Mouse (Mus musculus): ENCODE measurements around the gene Grn.

Gene Grn

GRCm38 (mm10) chr11:102443740-102444139 is 13.6 kb downstream of the Grn start:
- DNase-seq (ENCODE audit: low spot score in 2 of 2), result no peak

DNA sequence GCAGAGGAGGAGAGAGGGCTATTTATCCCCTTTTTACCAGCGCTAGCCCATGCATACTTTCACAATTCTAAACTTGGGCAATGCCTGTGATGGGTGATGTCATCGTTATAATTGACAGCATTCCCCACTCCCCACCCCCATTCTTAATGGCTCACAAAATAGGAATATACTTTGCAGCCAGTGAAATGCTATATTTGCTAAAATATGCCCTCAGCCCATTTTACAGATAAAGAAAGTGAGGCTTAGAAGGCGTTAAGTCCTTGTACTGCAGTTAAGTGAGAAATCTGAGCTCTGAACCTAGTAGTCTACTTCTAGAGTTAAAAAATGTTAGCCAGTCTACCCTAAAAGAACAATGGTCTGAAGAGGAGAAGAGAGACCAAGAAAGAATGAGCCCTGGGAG is 14.2 kb downstream of the Grn start:
- DNase-seq (ENCODE audit: low spot score in 2 of 2), result no peak

- DNase-seq (ENCODE audit: low spot score in 2 of 2), result no peak
Observed at GRCm38 (mm10) chr11:102444781-102445180, 14.7 kb downstream of the Grn start.

GRCm38 (mm10) chr11:102445264-102445890 is 15.3 kb downstream of the Grn start:
- no peak for DNase-seq (ENCODE audit: low spot score in 2 of 2)

- no peak for DNase-seq (ENCODE audit: low spot score in 2 of 2)
Observed at GRCm38 (mm10) chr11:102445891-102446361, 15.8 kb downstream of the Grn start.

DNA sequence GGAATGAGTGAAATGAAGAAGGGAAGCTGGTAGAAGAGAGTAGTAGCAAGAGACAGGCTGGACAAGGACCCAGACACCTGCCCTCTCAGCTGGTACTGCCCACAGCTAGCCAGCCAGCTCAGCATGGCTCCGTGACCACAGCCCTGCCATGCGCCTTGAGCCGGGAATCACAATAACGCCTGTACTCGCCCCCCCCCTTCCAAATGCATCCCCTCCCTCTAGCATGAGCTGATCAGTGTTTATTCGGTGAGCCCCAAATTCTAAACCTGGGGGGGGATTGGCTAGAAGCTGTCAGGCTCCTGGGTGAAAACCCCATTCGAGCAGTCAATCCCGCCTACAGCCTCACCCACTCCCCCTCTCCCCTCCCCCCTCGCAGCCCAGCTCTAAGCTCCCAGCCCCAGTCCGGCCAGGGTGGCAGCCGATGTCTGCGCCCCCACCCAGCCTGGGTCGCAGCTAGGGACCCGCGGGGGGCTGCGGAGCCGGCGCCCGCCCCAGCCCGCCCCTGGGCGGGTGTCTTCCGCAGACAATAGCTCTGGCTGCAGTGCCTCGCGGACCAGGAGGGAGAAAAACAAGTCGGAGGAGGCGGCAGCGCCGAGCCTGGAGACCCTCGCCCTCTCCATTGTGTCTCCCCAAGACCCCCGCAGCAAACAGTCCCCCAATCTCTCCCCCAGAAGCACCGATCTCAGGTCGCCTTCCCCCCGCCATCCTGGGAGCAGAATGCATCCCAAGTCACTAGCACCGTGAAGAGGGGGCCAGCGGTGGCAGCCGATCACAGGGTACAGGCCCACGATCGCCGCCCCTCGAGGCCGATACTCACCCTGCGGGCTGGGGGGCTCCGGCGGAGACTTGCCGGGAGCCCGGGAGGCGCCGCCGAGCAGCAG is 16.7 kb downstream of the Grn start:
- DNase-seq (ENCODE audit: low spot score in 2 of 2), result no peak

GRCm38 (mm10) chr11:102447497-102447896 is 17.4 kb downstream of the Grn start, which contains the start of gene Fam171a2:
Fam171a2 (minus strand) TSS chr11:102447682.
- DNase-seq (ENCODE audit: low spot score in 2 of 2), result peak in 1 of 2 experiments; percentile 36

DNA sequence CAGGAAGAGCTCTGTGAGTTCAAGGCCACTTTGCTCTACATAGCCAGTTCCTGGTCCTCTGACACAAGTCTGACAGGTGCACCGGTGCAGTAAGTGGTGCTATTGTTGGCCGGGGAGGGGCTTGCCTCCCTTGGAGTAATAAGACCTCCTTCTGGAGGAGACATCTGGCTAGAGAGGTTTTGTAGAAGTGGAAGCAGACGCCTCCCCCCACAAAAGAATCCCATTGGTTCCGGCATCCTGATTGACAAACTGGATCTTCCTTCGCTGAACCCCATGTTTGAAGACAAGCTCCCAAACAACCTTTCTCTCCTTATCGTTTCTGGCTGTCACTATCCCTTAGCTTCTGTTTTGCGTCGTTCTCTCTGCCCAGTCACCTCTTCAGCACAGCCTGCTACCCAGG is 18.2 kb downstream of the Grn start:
- no peak for DNase-seq (ENCODE audit: low spot score in 2 of 2)

- DNase-seq (ENCODE audit: low spot score in 2 of 2), result no peak
Observed at GRCm38 (mm10) chr11:102449043-102450008, 19.2 kb downstream of the Grn start.

DNA sequence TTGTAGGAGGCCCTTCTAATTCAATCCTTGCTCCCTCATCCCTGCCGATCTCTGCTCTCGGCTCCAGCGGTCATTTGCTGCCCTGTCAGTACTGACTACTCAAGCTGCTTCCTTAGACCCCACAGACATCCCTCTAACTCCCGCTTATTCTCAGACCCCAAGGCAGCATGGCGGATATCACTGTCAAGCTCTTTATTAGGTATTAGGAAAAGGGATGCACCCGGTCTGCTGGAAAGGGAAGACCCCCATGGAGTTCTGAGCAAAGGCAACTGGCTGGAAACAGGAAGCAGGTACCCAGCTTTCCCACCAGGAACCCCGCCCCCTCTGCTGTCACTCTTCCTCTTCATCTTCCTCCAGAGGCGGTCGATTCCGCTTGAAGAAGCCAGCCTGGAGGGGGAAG is 23.0 kb downstream of the Grn start:
- DNase-seq (ENCODE audit: low spot score in 2 of 2), result no peak

DNA sequence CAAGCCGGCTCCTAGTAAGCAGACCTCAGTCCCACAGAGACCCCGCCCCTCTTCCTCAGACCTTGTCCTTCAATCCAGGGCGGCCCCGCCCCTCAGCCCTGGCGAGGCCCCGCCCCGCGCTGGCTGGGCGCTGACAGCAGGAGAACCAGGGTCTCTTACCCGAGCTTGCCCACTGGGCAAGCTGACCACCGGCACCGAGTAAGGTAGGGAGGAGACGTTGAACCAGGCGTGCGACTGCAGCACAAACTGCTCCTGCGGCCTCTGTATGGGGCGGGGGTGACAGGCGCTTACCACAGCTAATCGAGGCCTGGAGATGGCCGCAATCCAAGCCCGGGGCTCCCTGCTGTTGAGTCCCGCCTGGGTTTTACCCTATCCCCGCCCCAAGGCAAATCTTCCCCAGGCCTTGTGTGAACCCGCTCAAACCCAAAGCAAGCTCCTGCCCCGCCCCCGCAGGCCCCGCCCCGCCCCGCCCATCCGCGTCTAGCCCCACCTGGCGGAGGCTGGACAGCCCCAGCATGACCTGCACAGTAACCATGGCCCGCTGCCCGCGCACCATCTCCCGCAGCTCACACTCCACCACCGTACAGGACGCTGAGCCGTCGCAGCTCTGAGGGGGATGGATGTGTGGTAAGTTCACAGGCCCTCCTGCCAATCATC is 25.8 kb downstream of the Grn start:
- peak; percentile 40 to 47 for DNase-seq (ENCODE audit: low spot score in 2 of 2)

GRCm38 (mm10) chr11:102460541-102460940 is 30.4 kb downstream of the Grn start:
- no peak for DNase-seq (ENCODE audit: low spot score in 2 of 2)

GRCm38 (mm10) chr11:102461764-102462163 is 31.6 kb downstream of the Grn start:
- no peak for DNase-seq (ENCODE audit: low spot score in 2 of 2)

DNA sequence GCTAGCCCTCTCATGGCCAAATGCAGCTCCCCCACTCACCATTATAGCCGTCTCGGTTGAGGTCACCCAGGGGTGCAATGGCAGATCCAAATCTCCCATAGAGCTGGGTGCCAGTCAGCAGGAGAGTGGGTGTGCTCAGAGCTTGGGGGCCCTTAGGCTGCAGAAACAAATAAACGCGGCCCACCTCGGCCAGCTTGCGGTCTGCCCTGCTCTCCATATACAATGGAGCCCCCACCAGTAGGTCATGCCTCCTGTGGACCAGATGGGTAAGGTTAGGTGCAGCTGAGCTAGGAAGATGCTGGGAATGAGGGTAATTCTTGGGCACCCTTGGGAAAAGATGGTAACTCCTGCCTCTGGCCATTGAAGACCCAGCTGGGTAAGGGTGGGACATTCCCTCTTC is 34.8 kb downstream of the Grn start:
- no peak for DNase-seq (ENCODE audit: low spot score in 2 of 2)

GRCm38 (mm10) chr11:102465713-102466436 is 35.8 kb downstream of the Grn start:
- DNase-seq (ENCODE audit: low spot score in 2 of 2), result no peak

GRCm38 (mm10) chr11:102467041-102467631 is 37.0 kb downstream of the Grn start:
- peak; percentile 93 to 94 for DNase-seq (ENCODE audit: low spot score in 2 of 2)

DNA sequence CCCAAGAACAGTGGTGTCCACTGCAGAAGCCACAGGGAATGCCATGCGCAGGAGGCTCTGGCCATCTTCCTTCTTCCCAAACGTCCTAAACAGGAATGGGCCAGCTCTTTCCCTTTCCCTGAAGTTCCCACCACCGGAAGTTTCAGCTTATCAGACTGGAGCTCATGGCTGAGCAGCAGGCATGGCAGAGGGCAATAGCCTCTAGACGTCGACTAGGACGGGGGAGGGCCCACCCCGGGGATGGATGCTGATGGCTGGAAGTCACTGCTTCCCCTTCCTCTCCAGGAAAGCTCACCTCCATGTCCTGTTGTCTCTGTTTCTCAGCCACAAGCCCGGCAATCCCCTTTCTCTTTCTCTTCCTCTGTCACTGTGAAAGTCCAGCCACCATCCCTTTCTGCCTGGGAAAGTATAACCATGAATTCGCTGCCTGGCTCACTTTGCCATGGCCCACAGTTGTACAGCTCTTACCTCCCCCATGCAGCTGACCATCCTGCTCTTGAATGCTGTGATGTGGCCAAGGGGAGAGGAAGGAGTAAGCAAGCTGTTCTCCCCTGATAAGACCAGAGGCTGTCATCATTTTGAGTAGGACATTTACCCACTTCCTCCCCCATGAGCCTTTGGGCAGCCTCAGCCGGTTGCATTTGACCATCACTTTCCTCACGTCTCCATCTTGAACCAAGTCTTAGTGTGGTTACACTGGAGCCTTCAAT is 39.7 kb downstream of the Grn start, which contains the start of gene Itga2b:
Gene Itga2b (minus strand): TSS at position 475 of the 710 bp plus-strand sequence.
- DNase-seq (ENCODE audit: low spot score in 2 of 2), result no peak

DNA sequence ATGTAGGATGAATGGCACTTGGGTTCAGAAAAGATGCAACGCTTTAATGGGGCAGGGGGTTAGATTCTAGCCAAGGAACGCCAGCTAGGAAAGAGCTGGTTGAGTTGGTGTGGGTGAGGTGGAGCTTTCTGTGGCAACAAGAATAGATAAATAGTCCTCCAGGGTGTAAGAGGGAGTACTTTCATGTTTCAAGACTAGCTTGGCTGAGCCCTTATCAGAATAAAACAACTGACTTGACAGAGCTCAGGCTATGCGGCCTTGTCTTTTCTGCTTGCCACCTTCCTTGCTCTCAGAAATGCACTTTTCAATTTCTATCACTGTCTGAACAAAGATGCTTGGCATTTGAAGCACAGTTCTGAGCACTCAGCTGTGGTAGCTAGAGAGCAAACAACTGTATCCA is 44.9 kb downstream of the Grn start:
- no peak for DNase-seq (ENCODE audit: low spot score in 2 of 2)

DNA sequence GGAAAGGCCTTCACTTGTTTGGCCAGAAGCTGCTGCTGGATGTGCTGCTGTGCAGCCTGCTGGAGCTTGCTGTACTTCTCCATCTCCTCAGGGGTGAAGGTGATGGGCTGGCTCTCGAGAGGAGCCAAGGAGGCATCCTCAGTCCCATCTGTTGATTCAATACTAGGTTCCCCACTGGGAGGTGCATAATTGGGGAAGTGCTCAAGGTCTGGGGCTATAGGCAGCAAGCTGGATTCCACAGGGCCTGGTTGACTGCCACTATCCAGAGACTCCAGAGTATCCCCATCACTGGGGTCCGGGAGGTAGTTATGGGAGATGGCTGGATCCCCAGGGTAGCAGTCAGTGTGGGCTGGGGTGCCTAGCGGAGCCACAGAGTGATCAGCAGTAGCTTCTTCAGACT is 48.6 kb downstream of the Grn start:
- no peak for DNase-seq (ENCODE audit: low spot score in 2 of 2)

Data from spleen, postnatal 36 days (tissue).